Mouse (Mus musculus): ENCODE measurements around the gene Gm3139.
"Not testable (repeated sequence)": the region's sequence is repeated elsewhere in the genome, so short reads cannot be mapped to it uniquely, and the experiment has no call there.

GRCm38 (mm10) chr5:94525987-94526386 is at the start of gene Gm3139:
- TF ChIP-seq POLR2A (IDR thresholded peaks at IDR 0.05; ENCODE audit: low read depth, low read length); CTCF (IDR thresholded peaks at IDR 0.05; ENCODE audit: extremely low read depth, insufficient read depth, insufficient read length, insufficient replicate concordance): not testable (repeated sequence)
